Mouse (Mus musculus): ENCODE measurements around the gene Slc35f4.

DNA sequence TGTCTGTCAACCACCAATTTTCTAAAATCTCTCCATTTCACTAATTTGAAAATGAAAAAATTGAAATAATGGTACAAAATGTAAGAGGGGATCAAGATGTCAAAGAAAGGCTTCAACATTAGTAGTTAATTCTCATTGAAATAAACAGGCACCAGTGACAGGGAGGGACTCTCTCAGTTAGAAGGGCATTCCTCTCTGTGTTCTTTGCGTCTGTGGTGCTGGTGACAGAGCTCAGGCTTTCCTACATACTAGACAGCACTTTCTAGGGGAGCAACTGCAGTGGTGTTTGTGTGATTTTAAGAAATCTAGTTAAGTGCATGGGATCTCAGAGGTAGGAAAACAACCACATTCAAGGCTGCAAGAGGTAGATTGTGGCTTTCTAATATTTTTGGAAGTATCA, 214.3 kb downstream of the Slc35f4 start:
- TF ChIP-seq CTCF (IDR thresholded peaks at IDR 0.05; ENCODE audit: borderline replicate concordance, control insufficient read depth, extremely low read depth, insufficient read depth, low read length, poor library complexity), result no peak
- TF ChIP-seq POLR2A (IDR thresholded peaks at IDR 0.05; ENCODE audit: control insufficient read depth, extremely low read depth, insufficient read depth, low read length, poor library complexity), result no peak
